ENCODE assay signal across 10 mouse cellular contexts in genomic region chr6:72954786-72955185, GRCm38 (mm10). TPM values are rescaled to one million over a fixed set of nuclear protein-coding genes. Genes with fewer than 3 reads are reported as not detected.
DNase-seq lines count a peak whose midpoint lies in the region; ATAC-seq and TF ChIP-seq lines count a peak whose summit lies in the region.
"Had no signal": no experiment of that assay in that cellular context is flagged by ENCODE, and none has a peak within 500 bp of the region (broad histone marks: within the 10 kb centered on the region; RNA-seq: fewer than 3 reads in every experiment).

No protein-coding gene starts in this region.

- peaks cover 22% of the 10 kb centered on the region for H3K4me1 ChIP-seq in kidney, embryonic 15.5 days
- no peaks in the 10 kb centered on the region for H3K4me1 ChIP-seq in kidney, adult 2 months (ENCODE audit: control insufficient read depth, insufficient read depth, low read length)

- TF ChIP-seq POLR2A in kidney, adult 2 months (IDR thresholded peaks at IDR 0.05; ENCODE audit: low read depth, low read length): no peak

- H3K4me3 ChIP-seq in kidney, embryonic 15.5 days (replicated peaks): no peak overlapping the region
- H3K4me3 ChIP-seq in kidney, adult 2 months (ENCODE audit: insufficient read depth, low read depth, low read length): no peak overlapping the region
- H3K4me3 ChIP-seq: embryonic facial prominence, embryonic 15.5 days had no signal

- 70% methylated on average over 7 of the region's 7 CpGs for WGBS in kidney, embryonic 15.5 days
- 78% methylated on average over 7 of the region's 7 CpGs for WGBS in kidney, adult 2 months

- no peak overlapping the region for H3K9ac ChIP-seq in kidney, embryonic 15.5 days
- H3K9ac ChIP-seq: embryonic facial prominence, embryonic 15.5 days had no signal

- no peak overlapping the region for H3K4me2 ChIP-seq in kidney, embryonic 15.5 days
- H3K4me2 ChIP-seq: embryonic facial prominence, embryonic 15.5 days had no signal

- peak overlapping the region; percentile 81 for H3K27ac ChIP-seq in kidney, embryonic 15.5 days
- H3K27ac ChIP-seq in kidney, adult 2 months (ENCODE audit: insufficient read depth, low read depth, low read length): no peak overlapping the region

- H3K9me3 ChIP-seq in kidney, embryonic 15.5 days (replicated peaks): no peaks in the 10 kb centered on the region
- H3K9me3 ChIP-seq: embryonic facial prominence, embryonic 15.5 days had no signal

- no peak for TF ChIP-seq CTCF in kidney, adult 2 months (conservative IDR thresholded peaks at IDR 0.05; ENCODE audit: insufficient read depth, insufficient read length, low read depth, low read length)

- no peaks in the 10 kb centered on the region for H3K27me3 ChIP-seq in kidney, embryonic 15.5 days
- H3K27me3 ChIP-seq in kidney, adult 2 months (replicated peaks; ENCODE audit: control insufficient read depth, insufficient read depth, low read length): no peaks in the 10 kb centered on the region
- H3K27me3 ChIP-seq in splenic B cell, adult 2 months (ENCODE audit: control insufficient read depth, insufficient read depth, low read length, poor library complexity, severe bottlenecking): no peaks in the 10 kb centered on the region
- H3K27me3 ChIP-seq: embryonic facial prominence, embryonic 15.5 days; Patski had no signal

- DNase-seq in kidney, adult 2 months: no peak
- peak; percentile 29 to 42 for DNase-seq in lung, postnatal 4 days
- peak; percentile 86 for DNase-seq in splenic B cell, adult 2 months (ENCODE audit: low read depth, low spot score)
- DNase-seq in gastrocnemius, postnatal 4 days (ENCODE audit: low spot score in 2 of 2): no peak
- no peak for DNase-seq in adrenal gland, postnatal 36 days
- no peak for DNase-seq in urinary bladder, postnatal 36 days (ENCODE audit: low spot score in 2 of 2)

- no peaks in the 10 kb centered on the region for H3K36me3 ChIP-seq in kidney, embryonic 15.5 days
- H3K36me3 ChIP-seq in kidney, adult 2 months (ENCODE audit: control insufficient read depth, insufficient read depth, low read length): no peaks in the 10 kb centered on the region
- no peaks in the 10 kb centered on the region for H3K36me3 ChIP-seq in splenic B cell, adult 2 months (ENCODE audit: control insufficient read depth, insufficient read depth, low read length, poor library complexity, severe bottlenecking)
- H3K36me3 ChIP-seq: embryonic facial prominence, embryonic 15.5 days had no signal

- ATAC-seq in kidney, embryonic 15.5 days (replicated peaks; ENCODE audit: low FRiP score): no peak
- peak; percentile 55 for ATAC-seq in activated CD4-positive, CD25-positive, alpha-beta regulatory T cell, adult 4 months
- ATAC-seq: Patski had no signal

RNA-seq across cellular contexts. Expression of gene Tmsb10, which starts 3.8 kb away (rescaled TPM):
- polyA plus RNA-seq in kidney, embryonic 15.5 days (2015; fragmentation: Nextera tagmentation; extraction: Ambion mirVana): 2,212 and 2,256 TPM in 2 replicates
- 28.0 and 54.7 TPM in 2 replicates for polyA plus RNA-seq in kidney, adult 2 months (2012; rRNA removed)
- polyA plus RNA-seq in activated CD4-positive, CD25-positive, alpha-beta regulatory T cell, adult 4 months (2017; shearing (Covaris generic)): 1,000 to 10,000 TPM; 4,284 to 5,100 TPM
- 1,000 to 10,000 TPM; 1,063 to 1,068 TPM for total RNA-seq in gastrocnemius, postnatal 4 days (2021)
- 100 to 1,000 TPM; 175 to 225 TPM for total RNA-seq in adrenal gland, postnatal 36 days (2021)

RNA-seq across cellular contexts. Expression of gene Kcmf1, which starts 55.0 kb away (rescaled TPM):
- 33.1 and 36.6 TPM in 2 replicates for polyA plus RNA-seq in kidney, embryonic 15.5 days (2015; fragmentation: Nextera tagmentation; extraction: Ambion mirVana)
- polyA plus RNA-seq in kidney, adult 2 months (2012; rRNA removed): 107 and 160 TPM in 2 replicates
- 10 to 100 TPM; 10.1 to 12.0 TPM for polyA plus RNA-seq in activated CD4-positive, CD25-positive, alpha-beta regulatory T cell, adult 4 months (2017; shearing (Covaris generic))
- total RNA-seq in gastrocnemius, postnatal 4 days (2021): 10 to 100 TPM; 74.8 to 81.2 TPM
- 100 to 1,000 TPM in 1 of 2 experiments, 10 to 100 TPM in 1; 88.9 to 100 TPM for total RNA-seq in adrenal gland, postnatal 36 days (2021)

Comparison
In these comparisons a context has a peak if more than half of its experiments do, and no peak if none do; other contexts are left out.
1. RNA of gene Tmsb10, which starts 3.8 kb away (polyA plus RNA-seq): 4,284 to 5,100 TPM in activated CD4-positive, CD25-positive, alpha-beta regulatory T cell, adult 4 months and 2,212 to 2,256 TPM in kidney, embryonic 15.5 days; 28.0 to 54.7 TPM in kidney, adult 2 months; every median in the first group is over 10 times any median in the second.
2. DNase-seq: peak in lung, postnatal 4 days (2 of 2) and splenic B cell, adult 2 months (single experiment); none in kidney, adult 2 months (single experiment), gastrocnemius, postnatal 4 days (0 of 2), adrenal gland, postnatal 36 days (0 of 2) and urinary bladder, postnatal 36 days (0 of 2).